In the genomic region with DNA sequence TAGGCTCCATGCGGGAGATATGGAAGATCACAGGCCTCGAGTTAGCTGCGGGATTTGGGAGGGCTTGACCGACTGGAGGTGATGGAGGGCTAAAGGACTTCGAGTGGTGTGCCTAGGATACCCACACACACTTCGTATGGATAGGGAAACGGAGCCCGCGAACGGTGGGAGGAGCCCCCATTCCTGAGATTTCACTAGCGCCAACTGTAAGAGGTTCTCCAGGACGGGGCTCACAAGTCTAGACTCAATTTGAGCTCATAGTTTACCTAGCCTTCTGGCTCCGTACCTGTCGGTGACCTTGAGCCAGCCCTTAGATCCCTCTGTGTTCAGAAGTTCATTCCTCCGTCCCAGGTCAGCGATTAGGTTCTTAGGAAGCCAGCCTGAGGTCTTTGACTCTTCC, we compare ENCODE assay signal across 8 mouse cellular contexts. TPM values are rescaled to one million over a fixed set of nuclear protein-coding genes. Genes with fewer than 3 reads are reported as not detected.
A peak's percentile ranks its signal among the peaks of the same experiment; 100 is the strongest.
DNase-seq lines count a peak whose midpoint lies in the region; ATAC-seq lines count a peak whose summit lies in the region.

No protein-coding gene starts in this region.

- WGBS in heart, embryonic 11.5 days (ENCODE audit: insufficient replicate concordance), result 11% methylated on average over 16 of the region's 16 CpGs
- 8% methylated on average over 16 of the region's 16 CpGs for WGBS in embryonic facial prominence, embryonic 12.5 days
- WGBS in limb, embryonic 10.5 days, result 18% methylated on average over 16 of the region's 16 CpGs
- 15% methylated on average over 16 of the region's 16 CpGs for WGBS in midbrain, embryonic 14.5 days

- ATAC-seq in heart, embryonic 11.5 days (replicated peaks; ENCODE audit: insufficient number of reproducible peaks, low FRiP score, low TSS enrichment), result no peak
- no peak for ATAC-seq in embryonic facial prominence, embryonic 12.5 days (ENCODE audit: insufficient number of reproducible peaks, insufficient read depth, low FRiP score, low TSS enrichment)
- ATAC-seq in midbrain, embryonic 14.5 days (ENCODE audit: low FRiP score, low TSS enrichment), result no peak; the same call in 1 of the 2 replicates
- no peak for ATAC-seq in cerebellum, adult (ENCODE audit: insufficient number of reproducible peaks, low FRiP score, low TSS enrichment)

- H3K4me3 ChIP-seq in heart, embryonic 11.5 days (ENCODE audit: low read depth, low read length), result peak overlapping the region; percentile 74
- H3K4me3 ChIP-seq in embryonic facial prominence, embryonic 12.5 days, result peak overlapping the region; percentile 60
- H3K4me3 ChIP-seq in limb, embryonic 10.5 days, result peak overlapping the region; percentile 77
- H3K4me3 ChIP-seq in midbrain, embryonic 14.5 days (replicated peaks; ENCODE audit: low read depth, low read length), result peak overlapping the region; percentile 71

- H3K27ac ChIP-seq in heart, embryonic 11.5 days (ENCODE audit: low read depth, low read length), result peak overlapping the region; percentile 82
- peak overlapping the region; percentile 54; the same call in 1 of the 2 replicates for H3K27ac ChIP-seq in embryonic facial prominence, embryonic 12.5 days
- peak overlapping the region; percentile 83 for H3K27ac ChIP-seq in limb, embryonic 10.5 days
- no peak overlapping the region for H3K27ac ChIP-seq in midbrain, embryonic 14.5 days (replicated peaks; ENCODE audit: low read depth, low read length)

- H3K9me3 ChIP-seq in heart, embryonic 11.5 days (replicated peaks; ENCODE audit: control insufficient read depth, low read length), result no peaks in the 10 kb centered on the region
- no peaks in the 10 kb centered on the region for H3K9me3 ChIP-seq in embryonic facial prominence, embryonic 12.5 days
- H3K9me3 ChIP-seq in limb, embryonic 10.5 days (replicated peaks), result no peaks in the 10 kb centered on the region
- H3K9me3 ChIP-seq in midbrain, embryonic 14.5 days (ENCODE audit: control insufficient read depth, low read length), result no peaks in the 10 kb centered on the region

- peaks cover 32% of the 10 kb centered on the region for H3K4me1 ChIP-seq in heart, embryonic 11.5 days (ENCODE audit: control insufficient read depth, insufficient read depth, low read length)
- H3K4me1 ChIP-seq in embryonic facial prominence, embryonic 12.5 days, result peaks cover 17% of the 10 kb centered on the region; the same call in 1 of the 2 replicates
- H3K4me1 ChIP-seq in limb, embryonic 10.5 days, result peaks cover 27% of the 10 kb centered on the region
- H3K4me1 ChIP-seq in midbrain, embryonic 14.5 days (ENCODE audit: control insufficient read depth, insufficient read depth, low read length), result peaks cover 13% of the 10 kb centered on the region

- peak overlapping the region; percentile 97 for H3K4me2 ChIP-seq in heart, embryonic 11.5 days
- H3K4me2 ChIP-seq in embryonic facial prominence, embryonic 12.5 days (replicated peaks), result peak overlapping the region; percentile 64
- H3K4me2 ChIP-seq in midbrain, embryonic 14.5 days (ENCODE audit: low read length), result peak overlapping the region; percentile 95

- intact Hi-C loops in heart, postnatal 36 days (cut with DNase I), result no loop called here

- peak overlapping the region; percentile 84 for H3K9ac ChIP-seq in heart, embryonic 11.5 days (ENCODE audit: low read depth, low read length)
- peak overlapping the region; percentile 63 for H3K9ac ChIP-seq in embryonic facial prominence, embryonic 12.5 days
- peak overlapping the region; percentile 66 for H3K9ac ChIP-seq in midbrain, embryonic 14.5 days (replicated peaks; ENCODE audit: low read length)

- no peaks in the 10 kb centered on the region for H3K27me3 ChIP-seq in heart, embryonic 11.5 days (ENCODE audit: control insufficient read depth, insufficient read depth, low read length)
- no peaks in the 10 kb centered on the region for H3K27me3 ChIP-seq in embryonic facial prominence, embryonic 12.5 days
- H3K27me3 ChIP-seq in limb, embryonic 10.5 days (ENCODE audit: low read depth, poor library complexity, severe bottlenecking), result peaks cover 28% of the 10 kb centered on the region
- H3K27me3 ChIP-seq in midbrain, embryonic 14.5 days (ENCODE audit: control insufficient read depth, insufficient read depth, low read length), result no peaks in the 10 kb centered on the region

- DNase-seq in heart, postnatal 36 days, result no peak
- DNase-seq in limb, embryonic 10.5 days (ENCODE audit: low spot score), result no peak
- no peak for DNase-seq in midbrain, embryonic 14.5 days
- DNase-seq in layer of hippocampus, postnatal 25 days (ENCODE audit: extremely low spot score in 1 of 2, low spot score in 1 of 2), result no peak
- DNase-seq in thymus, postnatal 36 days, result no peak

- H3K36me3 ChIP-seq in heart, embryonic 11.5 days (ENCODE audit: control insufficient read depth, insufficient read depth, low read length), result 0 out of 2 replicates have a peak, but pooled peaks cover 7% of the 10 kb centered on the region
- H3K36me3 ChIP-seq in embryonic facial prominence, embryonic 12.5 days, result peaks cover 19% of the 10 kb centered on the region
- H3K36me3 ChIP-seq in limb, embryonic 10.5 days, result peaks cover 14% of the 10 kb centered on the region
- H3K36me3 ChIP-seq in midbrain, embryonic 14.5 days (ENCODE audit: control insufficient read depth, insufficient read depth, low read length), result peaks cover 16% of the 10 kb centered on the region

RNA-seq across cellular contexts. Expression of a gene that starts 1.2 kb away (rescaled TPM):
- polyA plus RNA-seq in heart, embryonic 11.5 days (2014; fragmentation: Nextera tagmentation; extraction: Ambion mirVana), result 7.7 and 8.8 TPM in 2 replicates
- 100 to 1,000 TPM; 145 to 149 TPM for total RNA-seq in heart, postnatal 36 days (2021)
- 8.4 and 12.0 TPM in 2 replicates for polyA plus RNA-seq in embryonic facial prominence, embryonic 12.5 days (2016; fragmentation: Nextera tagmentation; extraction: Ambion mirVana)
- polyA plus RNA-seq in limb, embryonic 10.5 days (2016; fragmentation: Nextera tagmentation; extraction: Ambion mirVana), result 4.3 and 5.1 TPM in 2 replicates
- 5.0 and 5.5 TPM in 2 replicates for polyA plus RNA-seq in midbrain, embryonic 14.5 days (2014; fragmentation: Nextera tagmentation; extraction: Ambion mirVana)
- 1 to 10 TPM; 2.6 to 2.8 TPM for total RNA-seq in layer of hippocampus, postnatal 25 days (2021)

RNA-seq across cellular contexts. Expression of a gene that starts 7.4 kb away (rescaled TPM):
- polyA plus RNA-seq in heart, embryonic 11.5 days (2014; fragmentation: Nextera tagmentation; extraction: Ambion mirVana), result 5.8 and 9.0 TPM in 2 replicates
- 10 to 100 TPM; 27.0 to 33.6 TPM for total RNA-seq in heart, postnatal 36 days (2021)
- polyA plus RNA-seq in embryonic facial prominence, embryonic 12.5 days (2016; fragmentation: Nextera tagmentation; extraction: Ambion mirVana), result 5.2 and 6.8 TPM in 2 replicates
- polyA plus RNA-seq in limb, embryonic 10.5 days (2016; fragmentation: Nextera tagmentation; extraction: Ambion mirVana), result 5.3 and 5.9 TPM in 2 replicates
- polyA plus RNA-seq in midbrain, embryonic 14.5 days (2014; fragmentation: Nextera tagmentation; extraction: Ambion mirVana), result 1.5 and 1.8 TPM in 2 replicates
- total RNA-seq in layer of hippocampus, postnatal 25 days (2021), result 1 to 10 TPM; 2.1 to 3.1 TPM

RNA-seq across cellular contexts. Expression of a gene that starts 41.1 kb away (rescaled TPM):
- 10.6 and 12.1 TPM in 2 replicates for polyA plus RNA-seq in heart, embryonic 11.5 days (2014; fragmentation: Nextera tagmentation; extraction: Ambion mirVana)
- 10 to 100 TPM; 22.3 to 22.6 TPM for total RNA-seq in heart, postnatal 36 days (2021)
- polyA plus RNA-seq in embryonic facial prominence, embryonic 12.5 days (2016; fragmentation: Nextera tagmentation; extraction: Ambion mirVana), result 12.4 and 13.2 TPM in 2 replicates
- 10.3 and 12.2 TPM in 2 replicates for polyA plus RNA-seq in limb, embryonic 10.5 days (2016; fragmentation: Nextera tagmentation; extraction: Ambion mirVana)
- polyA plus RNA-seq in midbrain, embryonic 14.5 days (2014; fragmentation: Nextera tagmentation; extraction: Ambion mirVana), result 20.9 and 21.7 TPM in 2 replicates
- 10 to 100 TPM; 16.5 to 18.2 TPM for total RNA-seq in layer of hippocampus, postnatal 25 days (2021)

RNA-seq across cellular contexts. Expression of a gene that starts 43.3 kb away (rescaled TPM):
- 0.66 and 0.92 TPM in 2 replicates for polyA plus RNA-seq in heart, embryonic 11.5 days (2014; fragmentation: Nextera tagmentation; extraction: Ambion mirVana)
- total RNA-seq in heart, postnatal 36 days (2021), result 1 to 10 TPM; 4.2 to 5.3 TPM
- polyA plus RNA-seq in embryonic facial prominence, embryonic 12.5 days (2016; fragmentation: Nextera tagmentation; extraction: Ambion mirVana), result 1.4 and 1.8 TPM in 2 replicates
- 0.72 and 0.74 TPM in 2 replicates for polyA plus RNA-seq in limb, embryonic 10.5 days (2016; fragmentation: Nextera tagmentation; extraction: Ambion mirVana)
- 4.1 and 6.3 TPM in 2 replicates for polyA plus RNA-seq in midbrain, embryonic 14.5 days (2014; fragmentation: Nextera tagmentation; extraction: Ambion mirVana)
- total RNA-seq in layer of hippocampus, postnatal 25 days (2021), result 1 to 10 TPM; 2.1 to 2.3 TPM
